Comparison of ENCODE assay signal across 8 mouse cellular contexts in the genomic region with DNA sequence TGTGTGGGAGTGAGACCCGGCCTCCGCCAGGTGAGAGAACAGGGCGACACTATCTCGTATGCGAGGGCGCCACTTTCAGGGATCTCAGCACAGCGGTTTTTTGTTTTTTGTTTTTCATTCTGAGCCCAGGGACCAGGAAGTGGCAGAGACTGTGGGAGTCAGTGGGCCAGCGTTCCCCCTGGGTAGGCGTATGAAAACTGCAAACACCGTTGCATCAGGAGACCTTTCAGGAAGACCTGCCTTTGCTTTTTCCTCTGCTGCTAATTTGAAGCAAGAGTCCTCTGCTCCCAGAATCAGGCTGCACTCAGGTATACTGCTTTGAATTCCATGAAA. TPM values are rescaled to one million over a fixed set of nuclear protein-coding genes. Genes with fewer than 3 reads are reported as not detected.
DNase-seq lines count a peak whose midpoint lies in the region; ATAC-seq lines count a peak whose summit lies in the region.

No protein-coding gene starts in this region.

- H3K4me2 ChIP-seq in liver, embryonic 13.5 days = peak overlapping the region; percentile 65

- peaks cover 7% of the 10 kb centered on the region; the same call in 1 of the 2 replicates for H3K27me3 ChIP-seq in heart, embryonic 10.5 days (ENCODE audit: insufficient read depth, poor library complexity, severe bottlenecking)
- no peaks in the 10 kb centered on the region; the same call in 1 of the 2 replicates for H3K27me3 ChIP-seq in liver, embryonic 13.5 days

- WGBS in heart, embryonic 10.5 days = 4% methylated on average over 10 of the region's 10 CpGs
- WGBS in liver, embryonic 13.5 days (ENCODE audit: insufficient replicate concordance) = 3% methylated on average over 10 of the region's 10 CpGs

- H3K4me3 ChIP-seq in heart, embryonic 10.5 days = peak overlapping the region; percentile 67
- peak overlapping the region; percentile 48 for H3K4me3 ChIP-seq in liver, embryonic 13.5 days (replicated peaks)

- H3K9me3 ChIP-seq in heart, embryonic 10.5 days = no peaks in the 10 kb centered on the region
- no peaks in the 10 kb centered on the region for H3K9me3 ChIP-seq in liver, embryonic 13.5 days (replicated peaks)

- no peak for DNase-seq in heart, embryonic 10.5 days (ENCODE audit: low spot score)
- DNase-seq in heart, adult 9 months (ENCODE audit: low spot score in 2 of 2) = no peak
- DNase-seq in thymus, postnatal 25 days = peak; percentile 1
- no peak for DNase-seq in thymus, postnatal 0 days (ENCODE audit: low spot score)
- no peak for DNase-seq in liver, embryonic 13.5 days
- DNase-seq in cerebellum, adult 8-10 months = no peak
- no peak for DNase-seq in retina, embryonic 14.5 days (ENCODE audit: low spot score)
- DNase-seq in ovary, adult 18-20 months (ENCODE audit: low spot score) = no peak

- peaks cover 9% of the 10 kb centered on the region for H3K4me1 ChIP-seq in heart, embryonic 10.5 days
- no peaks in the 10 kb centered on the region for H3K4me1 ChIP-seq in liver, embryonic 13.5 days (replicated peaks)

- no peak for ATAC-seq in liver, embryonic 13.5 days (ENCODE audit: low read depth)

- no peak overlapping the region for H3K27ac ChIP-seq in heart, embryonic 10.5 days
- no peak overlapping the region for H3K27ac ChIP-seq in liver, embryonic 13.5 days

- no peaks in the 10 kb centered on the region for H3K36me3 ChIP-seq in heart, embryonic 10.5 days
- no peaks in the 10 kb centered on the region for H3K36me3 ChIP-seq in liver, embryonic 13.5 days

- no peak overlapping the region for H3K9ac ChIP-seq in liver, embryonic 13.5 days

RNA-seq across cellular contexts. Expression of a gene that starts 0.4 kb away (rescaled TPM):
- 0.06 and 0.08 TPM in 2 replicates for polyA plus RNA-seq in heart, embryonic 10.5 days (2016; fragmentation: Nextera tagmentation; extraction: Ambion mirVana)
- polyA plus RNA-seq in thymus, postnatal 0 days (2015; fragmentation: Nextera tagmentation; extraction: Ambion mirVana) = 0.07 and 0.08 TPM in 2 replicates
- polyA plus RNA-seq in liver, embryonic 13.5 days (2015; fragmentation: Nextera tagmentation; extraction: Ambion mirVana) = 0.46 and 0.50 TPM in 2 replicates
